Mouse (Mus musculus): ENCODE data around the gene Tut1.

DNA sequence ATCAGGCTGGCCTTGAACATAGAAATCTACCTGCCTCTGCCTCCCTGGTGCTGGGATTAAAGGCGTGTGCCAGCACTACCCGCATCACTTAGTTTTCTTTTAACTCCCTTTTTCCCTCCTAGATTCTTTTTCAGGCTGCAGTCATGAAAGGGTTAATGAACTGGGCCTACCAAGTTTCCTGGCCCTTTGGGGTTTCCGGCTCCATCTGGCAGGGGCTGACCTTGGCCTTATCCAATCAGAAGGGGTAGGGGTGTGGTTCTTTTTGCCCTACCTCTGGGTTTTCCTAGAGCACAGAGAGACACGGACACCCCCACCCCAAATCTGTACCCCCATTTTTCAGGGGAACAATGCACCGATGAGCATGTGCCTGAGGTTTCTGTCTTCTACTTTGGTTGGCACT, 8.9 kb upstream of the Tut1 start:
- TF ChIP-seq CTCF (IDR thresholded peaks at IDR 0.05 in 2 of 3, conservative IDR thresholded peaks at IDR 0.05 in 1 of 3; ENCODE audit: control insufficient read depth in 1 of 3, insufficient read depth in 1 of 3, low read depth in 2 of 3, low read length in 3 of 3, poor library complexity in 1 of 3, severe bottlenecking in 1 of 3) (no peak), TBP (IDR thresholded peaks at IDR 0.05; ENCODE audit: low read depth, low read length) (no peak), EP300 (IDR thresholded peaks at IDR 0.05; ENCODE audit: low read depth in 1 of 2, low read length in 2 of 2) (peak in 1 of 2 experiments; percentile 27; a peak in 2 of 4 replicates), POLR2A (IDR thresholded peaks at IDR 0.05; ENCODE audit: control insufficient read depth in 1 of 2, insufficient read depth in 1 of 2, low read depth in 1 of 2, low read length in 2 of 2, poor library complexity in 1 of 2) (no peak; a peak in 1 of 4 replicates), POLR2AphosphoS5 (IDR thresholded peaks at IDR 0.05; ENCODE audit: borderline replicate concordance, low read depth, low read length) (no peak), E2F4 (IDR thresholded peaks at IDR 0.05; ENCODE audit: borderline replicate concordance, low read depth, low read length) (no peak), ZNF384 (IDR thresholded peaks at IDR 0.05; ENCODE audit: low read depth, low read length) (no peak; the same call in 1 of the 2 replicates), MAFK (IDR thresholded peaks at IDR 0.05; ENCODE audit: borderline replicate concordance, low read depth, low read length) (no peak)

Data from MEL (cell line).